10 mouse cellular contexts compared by ENCODE assay signal in genomic region chr1:82247221-82247951, GRCm38 (mm10).
A peak's percentile ranks its signal among the peaks of the same experiment; 100 is the strongest.
DNase-seq lines count a peak whose midpoint lies in the region.
"Had no signal": no experiment of that assay in that cellular context is flagged by ENCODE, and none has a peak within 500 bp of the region (broad histone marks: within the 10 kb centered on the region; RNA-seq: fewer than 3 reads in every experiment).

No protein-coding gene starts in this region.

- peak; percentile 27 for DNase-seq in kidney, adult 18-20 months
- DNase-seq in kidney, adult 11 months: no peak
- peak; percentile 66 for DNase-seq in retina, postnatal 1 day
- no peak for DNase-seq in retina, embryonic 14.5 days (ENCODE audit: low spot score)
- DNase-seq in kidney, adult 9 months: peak; percentile 49
- no peak for DNase-seq in MN1 (ENCODE audit: low spot score)
- DNase-seq in testis, postnatal 10 days (ENCODE audit: low spot score): no peak
- DNase-seq: adrenal gland, postnatal 10 days; cerebellum, postnatal 10 days; heart, postnatal 10 days had no signal

Comparison
In these comparisons a context has a peak if more than half of its experiments do, and no peak if none do; other contexts are left out.
1. DNase-seq: peak in kidney, adult 18-20 months (single experiment), retina, postnatal 1 day (single experiment) and kidney, adult 9 months (single experiment); none in kidney, adult 11 months (single experiment), retina, embryonic 14.5 days (single experiment), MN1 (single experiment) and testis, postnatal 10 days (single experiment).